Mouse (Mus musculus) embryonic facial prominence, embryonic 13.5 days (tissue): Measurements from ENCODE around the gene Tle4. TPM values are rescaled to one million over a fixed set of nuclear protein-coding genes. Genes with fewer than 3 reads are reported as not detected.

Experiments
- ATAC-seq: fragments of 200-750 bp; cut with Nextera tagmentation; 2 replicates; pipeline ENCODE4 v1.8.0; 2017; ENCODE audit warnings: low read depth; ENCODE audit not compliant: insufficient number of reproducible peaks, insufficient read depth, low FRiP score, low TSS enrichment
- H3K27ac ChIP-seq: fragments of 300-500 bp; sonication (generic); 2 replicates; pipeline ENCODE4 v1.5.1; 2015; ENCODE audit warnings: moderate library complexity, mild to moderate bottlenecking, inconsistent platforms
- H3K27me3 ChIP-seq: fragments of 300-500 bp; sonication (generic); 2 replicates; pipeline ENCODE4 v1.6.1; 2015; ENCODE audit warnings: mild to moderate bottlenecking, inconsistent platforms
- H3K36me3 ChIP-seq: fragments of 300-500 bp; sonication (generic); 2 replicates; pipeline ENCODE4 v1.6.1; 2015; ENCODE audit warnings: mild to moderate bottlenecking, inconsistent platforms
- H3K4me1 ChIP-seq: fragments of 300-500 bp; sonication (generic); 2 replicates; pipeline ENCODE4 v1.6.1; 2015; ENCODE audit warnings: inconsistent platforms
- H3K4me2 ChIP-seq: fragments of 300-500 bp; sonication (generic); 2 replicates; pipeline ENCODE4 v1.6.1; 2015; ENCODE audit warnings: moderate library complexity, mild to moderate bottlenecking, inconsistent platforms
- H3K4me3 ChIP-seq: fragments of 300-500 bp; sonication (generic); 2 replicates; pipeline ENCODE4 v1.5.1; 2015; ENCODE audit warnings: mild to moderate bottlenecking, inconsistent platforms
- H3K9ac ChIP-seq: fragments of 300-500 bp; sonication (generic); 2 replicates; pipeline ENCODE4 v1.6.1; 2015; ENCODE audit warnings: mild to moderate bottlenecking, inconsistent platforms
- H3K9me3 ChIP-seq: fragments of 300-500 bp; sonication (generic); 2 replicates; pipeline ENCODE4 v1.6.1; 2016; ENCODE audit warnings: inconsistent platforms
- WGBS: fragments of 180-500 bp; shearing (Covaris S2); methylation state at CpG from one replicate; pipeline ENCODE4 v1.1.7; 2015; ENCODE audit warnings: mixed read lengths; 5-methylcytosine and 5-hydroxymethylcytosine counted together
- polyA plus RNA-seq: library from polyadenylated mRNA; unstranded; fragments of >200 nt; fragmentation: Nextera tagmentation; extraction: Ambion mirVana; gene quantifications from 2 replicates; pipeline ENCODE4 v1.2.1, GENCODE M21; 2015

Gene Tle4
- polyA plus RNA-seq, 1 experiment from 2014 or later: 15.4 TPM

- Histone ChIP-seq H3K4me2 (no peak overlapping the region), H3K27ac (no peak overlapping the region), H3K27me3 (no peaks in the 10 kb centered on the region), H3K36me3 (no peaks in the 10 kb centered on the region), H3K9ac (no peak overlapping the region), H3K9me3 (no peaks in the 10 kb centered on the region), H3K4me3 (no peak overlapping the region), H3K4me1 (peaks cover under 1% of the 10 kb centered on the region; the same call in 1 of the 2 replicates)
- WGBS: 82% methylated on average over 9 of the region's 9 CpGs
- ATAC-seq: no peak
These were observed 110.7 kb downstream of the Tle4 start for GRCm38 (mm10) chr19:14487180-14487579.

- no peak overlapping the region for H3K27ac ChIP-seq
- H3K36me3 ChIP-seq: no peaks in the 10 kb centered on the region
- H3K27me3 ChIP-seq: no peaks in the 10 kb centered on the region
- no peak for ATAC-seq
- H3K4me2 ChIP-seq: no peak overlapping the region
- no peak overlapping the region for H3K4me3 ChIP-seq
- peaks cover 14% of the 10 kb centered on the region for H3K4me1 ChIP-seq
- WGBS: 83% methylated on average over 3 of the region's 3 CpGs
- H3K9me3 ChIP-seq: no peaks in the 10 kb centered on the region
- no peak overlapping the region for H3K9ac ChIP-seq
These were observed 112.7 kb downstream of the Tle4 start for GRCm38 (mm10) chr19:14485176-14485575.

GRCm38 (mm10) chr19:14482562-14483138 is 115.2 kb downstream of the Tle4 start:
- no peaks in the 10 kb centered on the region for H3K9me3 ChIP-seq
- 68% methylated on average over 5 of the region's 5 CpGs for WGBS
- no peak for ATAC-seq
- H3K9ac ChIP-seq: no peak overlapping the region
- no peak overlapping the region for H3K27ac ChIP-seq
- H3K4me1 ChIP-seq: peaks cover 27% of the 10 kb centered on the region
- no peaks in the 10 kb centered on the region for H3K36me3 ChIP-seq
- no peak overlapping the region for H3K4me2 ChIP-seq
- H3K27me3 ChIP-seq: no peaks in the 10 kb centered on the region
- H3K4me3 ChIP-seq: no peak overlapping the region

- no peak overlapping the region for H3K4me3 ChIP-seq
- ATAC-seq: no peak
- no peak overlapping the region for H3K27ac ChIP-seq
- H3K9ac ChIP-seq: no peak overlapping the region
- no peaks in the 10 kb centered on the region for H3K27me3 ChIP-seq
- no peaks in the 10 kb centered on the region for H3K9me3 ChIP-seq
- peaks cover 27% of the 10 kb centered on the region for H3K4me1 ChIP-seq
- no peak overlapping the region for H3K4me2 ChIP-seq
- WGBS: 51% methylated on average over 5 of the region's 5 CpGs
- no peaks in the 10 kb centered on the region for H3K36me3 ChIP-seq
These were observed 115.9 kb downstream of the Tle4 start for GRCm38 (mm10) chr19:14481796-14482561.

GRCm38 (mm10) chr19:14479711-14480110 is 118.1 kb downstream of the Tle4 start:
- Histone ChIP-seq H3K36me3 (no peaks in the 10 kb centered on the region), H3K9ac (no peak overlapping the region), H3K27ac (no peak overlapping the region), H3K9me3 (no peaks in the 10 kb centered on the region), H3K4me3 (no peak overlapping the region), H3K27me3 (no peaks in the 10 kb centered on the region), H3K4me1 (peaks cover 27% of the 10 kb centered on the region), H3K4me2 (no peak overlapping the region)
- no peak for ATAC-seq

GRCm38 (mm10) chr19:14469325-14469724 is 128.5 kb downstream of the Tle4 start:
- Histone ChIP-seq H3K4me1 (peaks cover 6% of the 10 kb centered on the region; the same call in 1 of the 2 replicates), H3K9ac (no peak overlapping the region), H3K36me3 (peaks cover 21% of the 10 kb centered on the region), H3K4me2 (no peak overlapping the region), H3K9me3 (no peaks in the 10 kb centered on the region), H3K4me3 (no peak overlapping the region), H3K27ac (no peak overlapping the region), H3K27me3 (no peaks in the 10 kb centered on the region)
- ATAC-seq: no peak
- WGBS: 82% methylated on average over 8 of the region's 8 CpGs

GRCm38 (mm10) chr19:14468733-14469132 is 129.1 kb downstream of the Tle4 start:
- 79% methylated on average over 2 of the region's 2 CpGs for WGBS
- Histone ChIP-seq H3K9me3 (no peaks in the 10 kb centered on the region), H3K4me2 (no peak overlapping the region), H3K4me3 (no peak overlapping the region), H3K4me1 (peaks cover 6% of the 10 kb centered on the region; the same call in 1 of the 2 replicates), H3K27ac (no peak overlapping the region), H3K9ac (no peak overlapping the region), H3K36me3 (peaks cover 26% of the 10 kb centered on the region), H3K27me3 (no peaks in the 10 kb centered on the region)
- no peak for ATAC-seq

- Histone ChIP-seq H3K27ac (no peak overlapping the region), H3K4me3 (no peak overlapping the region), H3K36me3 (peaks cover 47% of the 10 kb centered on the region), H3K4me1 (peaks cover 6% of the 10 kb centered on the region; the same call in 1 of the 2 replicates), H3K4me2 (no peak overlapping the region), H3K9me3 (no peaks in the 10 kb centered on the region), H3K9ac (no peak overlapping the region), H3K27me3 (no peaks in the 10 kb centered on the region)
- 87% methylated on average over 8 of the region's 8 CpGs for WGBS
- ATAC-seq: no peak
These were observed 131.8 kb downstream of the Tle4 start for GRCm38 (mm10) chr19:14466020-14466419.

- peaks cover 51% of the 10 kb centered on the region for H3K36me3 ChIP-seq
- H3K27ac ChIP-seq: no peak overlapping the region
- no peak for ATAC-seq
- H3K9me3 ChIP-seq: no peaks in the 10 kb centered on the region
- H3K4me2 ChIP-seq: no peak overlapping the region
- H3K27me3 ChIP-seq: no peaks in the 10 kb centered on the region
- H3K9ac ChIP-seq: no peak overlapping the region
- no peak overlapping the region for H3K4me3 ChIP-seq
- WGBS: 83% methylated on average over 5 of the region's 5 CpGs
- no peaks in the 10 kb centered on the region for H3K4me1 ChIP-seq
These were observed 134.4 kb downstream of the Tle4 start for GRCm38 (mm10) chr19:14463281-14464079.

- no peak overlapping the region for H3K9ac ChIP-seq
- peaks cover 2% of the 10 kb centered on the region; the same call in 1 of the 2 replicates for H3K4me1 ChIP-seq
These were observed 144.4 kb downstream of the Tle4 start for GRCm38 (mm10) chr19:14453486-14453885.

GRCm38 (mm10) chr19:14451329-14451728 is 146.5 kb downstream of the Tle4 start:
- Histone ChIP-seq H3K27ac (no peak overlapping the region), H3K4me3 (no peak overlapping the region), H3K9me3 (no peaks in the 10 kb centered on the region), H3K4me1 (peaks cover 2% of the 10 kb centered on the region; the same call in 1 of the 2 replicates), H3K27me3 (no peaks in the 10 kb centered on the region), H3K9ac (no peak overlapping the region), H3K36me3 (peaks cover 64% of the 10 kb centered on the region), H3K4me2 (no peak overlapping the region)
- WGBS: 61% methylated on average over 6 of the region's 6 CpGs
- no peak for ATAC-seq

More at GRCm38 (mm10) chr19:14453486-14453885, 144.4 kb downstream of the Tle4 start:
- Histone ChIP-seq H3K4me3 (no peak overlapping the region), H3K27me3 (no peaks in the 10 kb centered on the region), H3K9me3 (no peaks in the 10 kb centered on the region), H3K27ac (no peak overlapping the region), H3K36me3 (peaks cover 66% of the 10 kb centered on the region), H3K4me2 (no peak overlapping the region)
- ATAC-seq: no peak
- 84% methylated on average over 10 of the region's 10 CpGs for WGBS
